Mouse (Mus musculus): ENCODE data around the gene Tmem131. TPM values are rescaled to one million over a fixed set of nuclear protein-coding genes. Genes with fewer than 3 reads are reported as not detected.

The Tmem131 gene
- polyA plus RNA-seq, 1 experiment: 46.6 TPM

DNA sequence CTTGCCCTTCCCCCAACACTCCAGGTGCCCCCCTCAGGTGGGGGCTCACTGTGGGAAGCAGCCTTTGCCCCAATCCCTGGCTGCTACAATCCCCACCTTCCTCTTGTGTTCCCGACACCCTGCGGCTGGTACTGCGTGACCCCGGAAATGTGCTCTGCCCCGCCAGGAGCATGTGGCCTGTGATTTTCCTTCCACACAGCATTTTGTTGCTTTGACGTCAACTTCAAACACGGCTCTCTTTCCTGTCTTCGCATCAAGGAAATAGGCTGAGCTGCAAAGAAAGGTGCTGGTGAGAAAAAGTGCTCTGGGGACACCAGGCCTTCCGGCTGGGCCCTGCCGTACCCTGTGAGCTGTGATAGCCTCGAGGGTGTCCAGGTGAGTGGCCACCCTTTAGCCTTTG, 181.9 kb downstream of the Tmem131 start, which contains the start of gene Zap70:
Zap70 (plus strand) TSS at position 231 of the 400 bp plus-strand sequence.
- Histone ChIP-seq H3K27ac (ENCODE audit: control insufficient read depth, insufficient read depth, low read depth, low read length, poor library complexity) (peak within 1 kb of the TSS; percentile 46; the same call in 1 of the 2 replicates), H3K4me3 (replicated peaks; ENCODE audit: control insufficient read depth, low read depth, low read length) (no peak within 1 kb of the TSS), H3K4me1 (ENCODE audit: control insufficient read depth, insufficient read depth, low read length) (no peaks in the 10 kb centered on the region; the same call in 1 of the 2 replicates)
- TF ChIP-seq CTCF (IDR thresholded peaks at IDR 0.05; ENCODE audit: control insufficient read depth, insufficient read depth, low read length) (no peak), POLR2A (IDR thresholded peaks at IDR 0.05; ENCODE audit: borderline replicate concordance, control insufficient read depth, low read depth, low read length) (no peak)
- 83% methylated on average over 11 of the region's 11 CpGs for WGBS

DNA sequence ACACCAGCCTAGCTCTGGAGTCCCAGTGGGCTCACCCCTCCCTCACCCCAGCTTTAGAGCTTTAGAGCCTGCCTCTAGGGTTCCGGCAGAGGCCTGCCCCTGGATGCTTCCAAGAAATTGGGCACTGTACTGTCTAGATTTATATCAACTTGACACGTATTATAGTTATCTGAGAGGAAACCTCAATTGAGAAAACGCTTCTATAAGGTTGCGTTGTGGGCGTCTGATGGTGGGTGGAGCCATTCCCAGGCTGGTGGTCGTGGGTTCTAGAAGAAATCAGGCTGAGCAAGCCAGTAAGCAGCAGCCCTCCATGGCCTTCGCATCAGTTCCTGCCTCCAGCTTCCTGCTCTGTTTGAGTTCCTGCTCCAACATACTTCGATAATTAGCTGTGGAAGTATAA, 182.4 kb downstream of the Tmem131 start:
- Histone ChIP-seq H3K4me1 (ENCODE audit: control insufficient read depth, insufficient read depth, low read length) (no peaks in the 10 kb centered on the region; the same call in 1 of the 2 replicates), H3K27ac (ENCODE audit: control insufficient read depth, insufficient read depth, low read depth, low read length, poor library complexity) (no peak overlapping the region), H3K4me3 (replicated peaks; ENCODE audit: control insufficient read depth, low read depth, low read length) (no peak overlapping the region)
- TF ChIP-seq CTCF (IDR thresholded peaks at IDR 0.05; ENCODE audit: control insufficient read depth, insufficient read depth, low read length) (no peak), POLR2A (IDR thresholded peaks at IDR 0.05; ENCODE audit: borderline replicate concordance, control insufficient read depth, low read depth, low read length) (no peak)
- 72% methylated on average over 8 of the region's 8 CpGs for WGBS

DNA sequence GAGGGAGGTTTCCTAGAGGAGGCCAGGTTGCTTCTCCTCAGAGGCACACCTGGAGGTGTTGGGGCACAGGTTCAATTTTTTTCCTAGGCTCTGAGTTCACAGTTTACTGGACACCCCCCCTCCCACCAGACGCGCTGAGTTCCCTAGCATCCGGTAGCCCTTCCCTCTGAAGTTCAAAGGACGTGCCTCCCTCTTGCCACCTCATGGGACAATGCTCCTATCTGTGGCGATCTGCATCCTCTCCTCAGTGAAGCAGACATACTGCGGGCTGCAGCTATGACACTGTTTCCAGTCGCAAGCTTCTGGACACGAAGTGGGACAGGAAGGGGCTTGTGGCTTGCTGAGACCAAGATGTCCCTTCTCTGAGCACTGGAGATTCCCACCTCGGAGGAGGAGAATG, 183.1 kb downstream of the Tmem131 start:
- TF ChIP-seq CTCF (IDR thresholded peaks at IDR 0.05; ENCODE audit: control insufficient read depth, insufficient read depth, low read length) (no peak), POLR2A (IDR thresholded peaks at IDR 0.05; ENCODE audit: borderline replicate concordance, control insufficient read depth, low read depth, low read length) (no peak)
- H3K4me3 ChIP-seq (replicated peaks; ENCODE audit: control insufficient read depth, low read depth, low read length): no peak overlapping the region
- WGBS: 82% methylated on average over 9 of the region's 9 CpGs
- H3K4me1 ChIP-seq (ENCODE audit: control insufficient read depth, insufficient read depth, low read length): no peaks in the 10 kb centered on the region
- no peak overlapping the region for H3K27ac ChIP-seq (ENCODE audit: control insufficient read depth, insufficient read depth, low read depth, low read length, poor library complexity)

DNA sequence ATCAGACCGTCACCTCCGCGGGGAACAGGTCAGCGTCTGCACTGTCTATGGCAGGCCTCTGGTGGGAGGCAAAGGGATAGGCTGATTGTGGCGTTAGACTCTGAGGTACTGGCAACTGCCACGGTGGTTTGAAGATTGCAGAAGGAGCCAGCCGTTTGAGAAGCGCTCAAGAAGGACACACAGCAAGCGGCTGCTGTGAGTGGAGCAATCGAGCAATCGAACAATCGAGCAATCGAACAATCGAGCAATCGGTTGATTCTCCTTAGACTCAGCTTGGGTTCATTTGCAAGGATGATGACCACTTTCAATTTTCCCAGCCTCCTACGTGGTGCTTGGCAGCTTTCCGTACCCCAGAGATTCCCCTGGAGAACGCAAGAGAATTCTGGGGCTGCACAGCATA, 184.4 kb downstream of the Tmem131 start:
- 79% methylated on average over 18 of the region's 18 CpGs for WGBS
- Histone ChIP-seq H3K4me3 (replicated peaks; ENCODE audit: control insufficient read depth, low read depth, low read length) (no peak overlapping the region), H3K4me1 (ENCODE audit: control insufficient read depth, insufficient read depth, low read length) (no peaks in the 10 kb centered on the region), H3K27ac (ENCODE audit: control insufficient read depth, insufficient read depth, low read depth, low read length, poor library complexity) (no peak overlapping the region)
- TF ChIP-seq CTCF (IDR thresholded peaks at IDR 0.05; ENCODE audit: control insufficient read depth, insufficient read depth, low read length) (no peak), POLR2A (IDR thresholded peaks at IDR 0.05; ENCODE audit: borderline replicate concordance, control insufficient read depth, low read depth, low read length) (no peak)

DNA sequence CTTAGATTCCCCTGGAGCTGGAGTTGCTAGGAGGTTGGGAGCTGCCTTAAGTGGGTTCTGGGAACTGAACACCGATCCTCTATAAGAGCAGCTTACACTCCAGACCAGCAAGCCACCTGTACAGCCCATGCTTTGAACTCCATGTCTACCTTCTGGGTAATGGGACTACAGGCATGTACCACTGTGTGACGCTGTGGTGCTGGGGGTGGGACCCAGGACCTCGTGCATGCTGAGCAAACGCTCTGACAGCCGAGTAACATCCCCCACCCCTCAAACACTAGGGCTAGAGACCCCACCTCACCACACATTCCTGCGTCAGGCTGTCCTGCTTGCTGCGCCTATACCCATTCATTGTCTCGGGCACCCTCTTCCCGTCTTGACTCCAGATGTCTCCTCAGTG, 184.9 kb downstream of the Tmem131 start:
- no peak overlapping the region for H3K4me3 ChIP-seq (replicated peaks; ENCODE audit: control insufficient read depth, low read depth, low read length)
- H3K4me1 ChIP-seq (ENCODE audit: control insufficient read depth, insufficient read depth, low read length): no peaks in the 10 kb centered on the region
- WGBS: 89% methylated on average over 9 of the region's 9 CpGs
- TF ChIP-seq POLR2A (IDR thresholded peaks at IDR 0.05; ENCODE audit: borderline replicate concordance, control insufficient read depth, low read depth, low read length) (no peak), CTCF (IDR thresholded peaks at IDR 0.05; ENCODE audit: control insufficient read depth, insufficient read depth, low read length) (no peak)
- H3K27ac ChIP-seq (ENCODE audit: control insufficient read depth, insufficient read depth, low read depth, low read length, poor library complexity): no peak overlapping the region

DNA sequence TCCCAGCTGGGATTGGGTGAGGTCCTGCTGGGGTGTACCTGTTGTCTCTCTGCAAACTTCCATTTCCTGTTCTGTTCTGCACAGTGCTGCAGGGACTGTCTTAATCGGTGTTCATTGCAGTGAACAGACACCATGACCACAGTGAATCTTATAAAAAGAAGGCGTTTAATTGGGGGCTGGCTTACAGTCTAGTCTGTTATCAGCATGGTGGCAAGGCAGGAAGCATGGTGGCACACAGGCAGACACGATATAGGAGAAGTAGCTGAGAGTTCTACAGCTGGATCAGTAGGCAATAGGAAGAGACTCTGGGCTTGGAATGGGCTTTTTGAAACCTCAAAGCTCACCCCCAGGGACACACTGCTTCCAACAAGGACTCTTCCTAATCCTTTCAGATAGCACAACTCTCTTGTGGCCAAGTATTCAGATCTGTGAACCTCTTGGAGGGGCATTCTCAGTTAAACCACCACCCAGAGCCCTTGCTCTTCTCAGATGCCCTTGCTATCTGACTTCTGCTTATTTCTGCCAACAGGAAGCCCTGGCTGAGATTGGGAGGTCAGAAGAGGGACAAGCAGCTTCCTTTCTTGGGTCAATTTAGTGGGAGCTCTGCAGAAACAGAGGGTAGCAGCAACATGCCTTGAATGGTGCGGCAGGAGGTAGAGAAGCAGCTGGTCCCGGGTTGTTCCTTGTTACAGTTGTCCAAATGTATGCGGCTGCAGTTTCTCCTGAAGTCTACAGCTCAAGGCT, 189.4 kb downstream of the Tmem131 start:
- H3K4me3 ChIP-seq (replicated peaks; ENCODE audit: control insufficient read depth, low read depth, low read length): no peak overlapping the region
- 4% methylated on average over 6 of the region's 6 CpGs for WGBS
- H3K4me1 ChIP-seq (ENCODE audit: control insufficient read depth, insufficient read depth, low read length): no peaks in the 10 kb centered on the region
- no peak for TF ChIP-seq CTCF (IDR thresholded peaks at IDR 0.05; ENCODE audit: control insufficient read depth, insufficient read depth, low read length)
- TF ChIP-seq POLR2A (IDR thresholded peaks at IDR 0.05; ENCODE audit: borderline replicate concordance, control insufficient read depth, low read depth, low read length): no peak
- no peak overlapping the region for H3K27ac ChIP-seq (ENCODE audit: control insufficient read depth, insufficient read depth, low read depth, low read length, poor library complexity)

DNA sequence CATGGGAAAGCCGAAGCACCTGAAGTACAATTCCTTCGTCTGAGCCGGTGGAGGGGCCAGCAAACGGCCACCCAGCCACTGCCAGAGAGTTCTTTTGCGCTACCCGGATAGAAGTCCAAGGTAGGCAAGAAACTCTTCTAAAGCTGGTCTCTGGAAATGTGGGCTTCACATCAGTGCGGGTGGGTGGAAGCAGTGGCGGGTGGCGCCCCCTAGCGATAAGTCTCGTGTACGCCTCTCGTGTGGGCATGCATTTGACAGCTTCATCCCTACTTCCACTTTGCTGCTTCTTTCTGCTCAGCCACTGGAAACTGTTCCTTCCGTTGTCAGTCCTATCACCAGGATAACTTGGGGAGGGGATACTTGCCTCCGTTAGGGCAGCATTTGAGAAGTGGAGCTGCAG, 197.0 kb downstream of the Tmem131 start:
- Histone ChIP-seq H3K27ac (ENCODE audit: control insufficient read depth, insufficient read depth, low read depth, low read length, poor library complexity) (no peak overlapping the region), H3K4me3 (replicated peaks; ENCODE audit: control insufficient read depth, low read depth, low read length) (no peak overlapping the region), H3K4me1 (ENCODE audit: control insufficient read depth, insufficient read depth, low read length) (no peaks in the 10 kb centered on the region)
- 46% methylated on average over 15 of the region's 15 CpGs for WGBS
- TF ChIP-seq POLR2A (IDR thresholded peaks at IDR 0.05; ENCODE audit: borderline replicate concordance, control insufficient read depth, low read depth, low read length) (no peak), CTCF (IDR thresholded peaks at IDR 0.05; ENCODE audit: control insufficient read depth, insufficient read depth, low read length) (peak; percentile 73)

DNA sequence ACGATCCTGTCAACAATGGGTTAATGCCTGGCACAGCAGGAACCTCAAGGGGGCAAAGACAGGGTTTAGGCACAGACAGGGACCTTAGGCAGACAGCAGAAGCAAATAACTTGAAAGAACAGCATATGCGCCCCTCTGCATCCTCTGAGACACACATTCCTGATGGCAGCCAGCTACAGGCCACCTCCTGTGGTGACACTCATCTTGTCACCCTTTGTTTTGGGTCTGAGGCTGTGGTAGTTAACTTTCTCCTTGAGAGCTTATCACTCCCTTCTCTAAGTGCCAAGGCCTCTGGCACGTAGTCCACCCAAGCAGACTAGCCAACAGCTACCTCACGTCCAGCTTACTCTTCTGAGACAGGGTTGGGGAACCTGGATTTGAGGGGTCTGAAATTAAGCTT, 197.8 kb downstream of the Tmem131 start:
- 69% methylated on average over 4 of the region's 4 CpGs for WGBS
- H3K4me3 ChIP-seq (replicated peaks; ENCODE audit: control insufficient read depth, low read depth, low read length): no peak overlapping the region
- TF ChIP-seq POLR2A (IDR thresholded peaks at IDR 0.05; ENCODE audit: borderline replicate concordance, control insufficient read depth, low read depth, low read length): no peak
- no peak for TF ChIP-seq CTCF (IDR thresholded peaks at IDR 0.05; ENCODE audit: control insufficient read depth, insufficient read depth, low read length)
- no peaks in the 10 kb centered on the region for H3K4me1 ChIP-seq (ENCODE audit: control insufficient read depth, insufficient read depth, low read length)
- H3K27ac ChIP-seq (ENCODE audit: control insufficient read depth, insufficient read depth, low read depth, low read length, poor library complexity): no peak overlapping the region
